Mouse (Mus musculus) heart, embryonic 10.5 days (tissue): ENCODE measurements around the gene Tbrg4. TPM values are rescaled to one million over a fixed set of nuclear protein-coding genes. Genes with fewer than 3 reads are reported as not detected.

Experiments
- DNase-seq: peaks from one replicate; pipeline ENCODE4 v3.0.0-alpha.2; 2017; ENCODE audit warnings: low spot score
- H3K27ac ChIP-seq: fragments of 300-500 bp; sonication (generic); 2 replicates; pipeline ENCODE4 v1.5.1; 2016; ENCODE audit warnings: mild to moderate bottlenecking
- H3K27me3 ChIP-seq: fragments of 300-500 bp; sonication (generic); 2 replicates; pipeline ENCODE4 v1.6.1; 2016; ENCODE audit warnings: mild to moderate bottlenecking; ENCODE audit not compliant: poor library complexity, insufficient read depth, severe bottlenecking
- H3K36me3 ChIP-seq: fragments of 300-500 bp; sonication (generic); 2 replicates; pipeline ENCODE4 v1.6.1; 2016; ENCODE audit warnings: mild to moderate bottlenecking, moderate library complexity
- H3K4me1 ChIP-seq: fragments of 300-500 bp; sonication (generic); 2 replicates; pipeline ENCODE4 v1.6.1; 2016; ENCODE audit warnings: mild to moderate bottlenecking
- H3K4me3 ChIP-seq: fragments of 300-500 bp; sonication (generic); 2 replicates; pipeline ENCODE4 v1.5.1; 2016; ENCODE audit warnings: mild to moderate bottlenecking, moderate library complexity
- H3K9me3 ChIP-seq: fragments of 300-500 bp; sonication (generic); 2 replicates; pipeline ENCODE4 v1.6.1; 2016; ENCODE audit warnings: mild to moderate bottlenecking, moderate library complexity
- WGBS: fragments of 180-500 bp; shearing (Covaris S2); methylation state at CpG from one replicate; pipeline ENCODE4 v1.1.7; 2016; 5-methylcytosine and 5-hydroxymethylcytosine counted together
- polyA plus RNA-seq: library from polyadenylated mRNA; unstranded; fragments of >200 nt; fragmentation: Nextera tagmentation; extraction: Ambion mirVana; gene quantifications from 2 replicates; pipeline ENCODE4 v1.2.1, GENCODE M21; 2016

Tbrg4 gene
- polyA plus RNA-seq, 1 experiment from 2014 or later = 72.1 TPM

DNA sequence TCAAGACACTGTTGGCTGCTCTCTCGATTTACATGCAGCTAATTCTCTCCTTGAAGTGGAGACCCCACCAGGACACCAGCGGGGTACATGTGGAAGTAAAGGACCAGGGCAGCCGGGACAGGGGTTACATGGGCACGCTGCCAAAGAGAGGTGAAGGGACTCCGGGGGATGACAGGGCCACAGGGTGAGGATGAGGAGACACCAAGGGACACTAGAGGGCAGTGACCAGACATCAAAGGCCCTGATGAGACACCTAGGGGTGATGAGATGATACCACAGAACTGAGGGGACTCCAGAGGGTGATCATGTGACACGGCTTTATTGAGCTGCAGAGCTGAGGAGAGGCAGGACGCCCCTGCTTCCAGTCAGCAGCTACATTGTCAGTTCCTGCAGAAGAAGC lies 28.3 kb downstream of the Tbrg4 start:
- Histone ChIP-seq H3K27me3 (peaks cover 31% of the 10 kb centered on the region), H3K9me3 (no peaks in the 10 kb centered on the region), H3K4me3 (no peak overlapping the region), H3K36me3 (peaks cover 63% of the 10 kb centered on the region), H3K27ac (no peak overlapping the region), H3K4me1 (peaks cover 60% of the 10 kb centered on the region)
- DNase-seq = no peak
- WGBS = 68% methylated on average over 7 of the region's 7 CpGs

DNA sequence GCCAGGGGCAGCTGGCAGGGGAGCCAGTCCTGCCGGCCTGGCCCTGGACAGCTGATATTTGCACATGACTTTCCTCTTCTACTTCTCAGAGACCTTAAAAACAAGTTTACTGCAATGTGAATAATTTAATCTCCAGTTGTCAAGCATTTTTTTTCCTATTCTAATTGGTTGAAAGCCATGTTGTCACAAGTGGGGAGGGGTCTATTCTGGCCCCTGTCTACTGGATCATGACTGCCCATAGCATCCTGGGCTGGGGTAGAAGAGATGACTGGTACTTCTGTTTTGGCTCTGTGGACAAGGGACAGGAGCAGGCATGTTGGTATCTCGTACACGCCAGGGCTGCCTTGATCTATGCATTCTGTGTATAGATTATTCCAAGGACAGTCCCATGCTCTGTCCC lies 29.3 kb downstream of the Tbrg4 start:
- no peak for DNase-seq
- no peak overlapping the region for H3K27ac ChIP-seq
- peaks cover 58% of the 10 kb centered on the region for H3K4me1 ChIP-seq
- H3K36me3 ChIP-seq = peaks cover 72% of the 10 kb centered on the region
- WGBS = 92% methylated on average over 3 of the region's 3 CpGs
- no peaks in the 10 kb centered on the region for H3K9me3 ChIP-seq
- no peak overlapping the region for H3K4me3 ChIP-seq
- peaks cover 22% of the 10 kb centered on the region for H3K27me3 ChIP-seq

DNA sequence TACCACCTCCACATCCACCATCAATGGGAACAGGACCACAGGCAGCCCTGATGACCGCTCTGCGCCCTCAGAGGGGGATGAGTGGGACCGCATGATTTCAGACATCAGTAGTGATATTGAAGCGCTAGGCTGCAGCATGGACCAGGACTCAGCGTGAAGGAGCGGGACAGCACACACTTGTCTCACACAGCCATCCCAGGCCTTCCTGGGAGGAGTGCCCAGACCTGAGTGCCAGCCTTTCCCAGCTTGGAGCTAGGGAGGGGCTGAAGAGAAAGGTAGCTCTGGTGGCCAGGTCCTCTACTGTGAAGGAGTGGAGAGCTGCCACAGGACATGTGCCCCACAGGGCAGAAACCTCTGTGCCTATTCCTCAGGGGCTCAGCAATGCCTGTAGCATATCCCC lies 29.7 kb downstream of the Tbrg4 start:
- Histone ChIP-seq H3K4me3 (no peak overlapping the region), H3K4me1 (peaks cover 58% of the 10 kb centered on the region), H3K27ac (no peak overlapping the region), H3K27me3 (peaks cover 18% of the 10 kb centered on the region), H3K9me3 (no peaks in the 10 kb centered on the region), H3K36me3 (peaks cover 76% of the 10 kb centered on the region)
- no peak for DNase-seq
- 97% methylated on average over 6 of the region's 6 CpGs for WGBS

DNA sequence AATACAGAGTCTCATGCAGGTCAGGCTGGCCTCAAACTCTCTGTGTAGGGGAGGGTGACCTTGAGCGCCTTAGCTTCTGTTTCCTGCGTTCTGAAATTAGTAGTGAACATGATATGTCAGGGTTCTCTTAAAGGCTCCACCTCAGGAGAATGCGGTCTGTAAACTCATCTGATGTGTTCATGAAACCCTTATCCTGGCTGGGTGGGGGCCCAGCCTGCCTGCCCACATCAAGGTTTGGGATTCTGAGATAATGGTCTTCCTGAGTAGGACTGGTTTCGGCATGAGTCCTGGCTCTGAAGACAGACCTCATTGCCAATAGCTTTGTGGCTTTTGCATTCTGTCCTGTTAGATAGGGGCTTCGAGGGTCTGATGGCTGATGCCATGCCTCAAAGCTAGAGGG lies 30.5 kb downstream of the Tbrg4 start:
- no peak overlapping the region for H3K27ac ChIP-seq
- 67% methylated on average over 5 of the region's 5 CpGs for WGBS
- peaks cover 61% of the 10 kb centered on the region for H3K4me1 ChIP-seq
- no peak for DNase-seq
- peaks cover 85% of the 10 kb centered on the region for H3K36me3 ChIP-seq
- H3K9me3 ChIP-seq = no peaks in the 10 kb centered on the region
- H3K27me3 ChIP-seq = peaks cover 10% of the 10 kb centered on the region
- H3K4me3 ChIP-seq = no peak overlapping the region

DNA sequence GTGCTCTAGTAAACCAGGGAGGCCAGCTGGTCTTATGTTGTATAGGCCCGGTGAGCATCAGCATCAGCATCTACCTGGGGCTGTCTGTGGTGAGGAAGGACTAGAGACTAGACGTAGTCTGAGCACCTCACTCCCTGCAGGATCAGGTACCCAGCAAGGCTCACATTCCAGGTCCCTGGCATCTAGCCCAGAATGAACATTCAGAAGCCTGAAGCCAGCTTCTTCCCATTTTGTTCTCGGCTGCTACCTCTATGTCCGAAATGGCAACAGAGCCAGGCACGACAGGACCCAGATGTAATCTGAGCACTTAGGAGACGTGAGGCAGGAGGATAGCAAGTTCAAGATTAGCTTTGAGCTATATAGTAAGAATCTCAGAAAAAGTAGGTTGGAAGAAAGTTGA lies 31.0 kb downstream of the Tbrg4 start:
- Histone ChIP-seq H3K36me3 (peaks cover 90% of the 10 kb centered on the region), H3K4me3 (no peak overlapping the region), H3K27ac (no peak overlapping the region), H3K9me3 (no peaks in the 10 kb centered on the region), H3K27me3 (peaks cover 5% of the 10 kb centered on the region; the same call in 1 of the 2 replicates), H3K4me1 (peaks cover 56% of the 10 kb centered on the region)
- no peak for DNase-seq
- WGBS = 74% methylated on average over 6 of the region's 6 CpGs

DNA sequence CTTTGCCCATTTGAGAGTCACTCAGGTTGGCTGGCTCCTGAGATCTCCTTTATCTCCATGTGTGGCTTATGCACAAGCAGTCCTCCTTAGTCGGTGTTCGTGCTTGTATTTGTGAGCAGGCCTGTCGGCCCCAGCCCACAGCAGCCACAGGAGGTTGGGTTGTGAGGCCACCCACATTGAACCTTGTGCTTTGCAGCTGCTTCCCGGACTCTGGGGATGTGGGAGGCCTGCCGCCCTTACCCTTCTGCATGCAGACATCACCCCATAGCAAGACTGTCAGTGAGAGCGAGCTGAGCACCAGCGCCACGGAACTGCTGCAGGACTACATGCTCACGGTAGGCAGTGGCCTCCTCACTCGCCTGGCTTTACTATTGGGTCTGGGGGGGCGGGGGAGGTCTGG lies 32.5 kb downstream of the Tbrg4 start:
- Histone ChIP-seq H3K27ac (no peak overlapping the region), H3K4me3 (no peak overlapping the region), H3K9me3 (no peaks in the 10 kb centered on the region), H3K27me3 (0 out of 2 replicates have a peak, but pooled peaks cover 3% of the 10 kb centered on the region), H3K4me1 (peaks cover 41% of the 10 kb centered on the region), H3K36me3 (peaks cover 97% of the 10 kb centered on the region)
- WGBS = 83% methylated on average over 11 of the region's 11 CpGs
- DNase-seq = no peak

DNA sequence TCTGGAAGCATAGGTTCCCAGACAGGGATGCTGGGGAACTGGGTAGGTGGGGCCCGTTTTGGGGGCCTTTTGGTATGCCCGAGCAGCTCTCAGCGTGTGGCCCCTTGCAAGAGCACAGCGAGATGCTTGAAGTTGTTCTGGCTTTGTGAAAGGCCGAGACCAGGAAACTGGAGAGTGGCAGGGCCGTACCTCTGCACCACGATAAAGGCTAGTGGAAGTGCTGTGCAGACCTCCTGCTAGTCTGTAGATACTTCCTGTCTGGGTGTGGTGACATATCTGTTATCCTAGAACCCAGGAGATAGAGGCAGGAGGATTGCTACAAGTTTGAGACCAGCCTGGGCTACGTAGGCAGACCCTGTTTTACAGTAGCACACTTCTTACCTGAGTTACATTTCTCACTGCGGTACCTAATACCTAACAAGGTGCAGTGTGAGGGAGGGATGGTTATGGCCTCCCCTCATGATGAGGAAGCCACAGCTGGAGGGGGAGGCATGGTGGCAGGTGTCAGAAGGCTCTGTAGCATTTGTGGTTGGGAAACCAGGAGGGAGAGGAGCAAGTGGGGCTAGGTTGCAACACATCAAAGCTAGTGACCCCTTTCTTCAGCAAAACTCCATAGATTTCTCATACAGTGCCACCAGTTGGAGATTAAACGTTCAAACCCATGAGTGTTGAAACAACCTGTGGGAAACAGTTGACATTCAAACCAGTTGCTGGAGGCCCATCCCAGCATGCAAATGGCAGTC lies 34.8 kb downstream of the Tbrg4 start:
- Histone ChIP-seq H3K36me3 (peaks cover 85% of the 10 kb centered on the region), H3K4me1 (peaks cover 42% of the 10 kb centered on the region), H3K9me3 (no peaks in the 10 kb centered on the region), H3K4me3 (no peak overlapping the region), H3K27me3 (0 out of 2 replicates have a peak, but pooled peaks cover 3% of the 10 kb centered on the region), H3K27ac (no peak overlapping the region)
- 78% methylated on average over 10 of the region's 10 CpGs for WGBS
- no peak for DNase-seq

DNA sequence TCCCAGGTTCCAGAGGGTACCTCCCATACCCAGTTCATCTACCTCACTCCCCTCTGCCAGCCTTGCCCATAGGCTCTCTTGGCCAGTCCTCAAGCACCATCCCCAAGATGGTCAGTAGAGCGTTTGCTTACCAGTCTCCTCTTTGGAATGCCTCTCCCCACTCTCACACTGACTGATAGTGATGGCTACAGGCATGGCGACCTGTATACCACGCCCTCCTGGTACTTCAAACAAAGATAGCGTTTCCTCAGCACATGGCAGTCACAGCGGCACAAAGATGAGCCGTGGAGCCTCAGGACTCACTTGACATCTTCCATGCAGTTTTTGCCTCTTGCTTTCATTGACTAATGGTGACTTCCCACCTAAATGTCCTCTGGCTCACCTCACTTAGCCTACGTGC lies 36.0 kb downstream of the Tbrg4 start:
- Histone ChIP-seq H3K27me3 (0 out of 2 replicates have a peak, but pooled peaks cover 3% of the 10 kb centered on the region), H3K4me1 (peaks cover 38% of the 10 kb centered on the region), H3K36me3 (peaks cover 84% of the 10 kb centered on the region), H3K4me3 (no peak overlapping the region), H3K27ac (no peak overlapping the region), H3K9me3 (no peaks in the 10 kb centered on the region)
- WGBS = 78% methylated on average over 7 of the region's 7 CpGs
- no peak for DNase-seq

DNA sequence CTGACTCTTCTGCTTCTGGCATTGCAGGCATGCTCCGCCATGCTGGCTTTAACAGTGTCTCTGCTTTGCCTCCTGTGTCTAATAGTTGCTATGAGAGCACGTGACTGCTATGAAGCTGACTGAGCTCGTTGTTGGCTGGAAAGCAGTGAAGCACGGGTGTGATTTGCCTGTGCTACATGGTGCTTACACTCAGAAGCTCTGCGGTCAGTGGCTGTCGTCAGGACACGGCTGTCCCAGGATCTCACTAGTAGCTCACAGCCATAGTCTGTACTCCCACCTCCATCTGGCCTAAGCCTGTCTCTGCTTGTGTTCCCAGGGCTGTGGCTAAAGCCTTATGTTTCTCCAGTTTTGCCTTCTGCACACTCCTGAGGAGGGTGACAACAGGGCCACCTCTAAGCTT lies 37.6 kb downstream of the Tbrg4 start:
- Histone ChIP-seq H3K27me3 (0 out of 2 replicates have a peak, but pooled peaks cover under 1% of the 10 kb centered on the region), H3K9me3 (no peaks in the 10 kb centered on the region), H3K27ac (no peak overlapping the region), H3K4me3 (no peak overlapping the region), H3K4me1 (peaks cover 24% of the 10 kb centered on the region), H3K36me3 (peaks cover 76% of the 10 kb centered on the region)
- 95% methylated on average over 7 of the region's 7 CpGs for WGBS
- no peak for DNase-seq

DNA sequence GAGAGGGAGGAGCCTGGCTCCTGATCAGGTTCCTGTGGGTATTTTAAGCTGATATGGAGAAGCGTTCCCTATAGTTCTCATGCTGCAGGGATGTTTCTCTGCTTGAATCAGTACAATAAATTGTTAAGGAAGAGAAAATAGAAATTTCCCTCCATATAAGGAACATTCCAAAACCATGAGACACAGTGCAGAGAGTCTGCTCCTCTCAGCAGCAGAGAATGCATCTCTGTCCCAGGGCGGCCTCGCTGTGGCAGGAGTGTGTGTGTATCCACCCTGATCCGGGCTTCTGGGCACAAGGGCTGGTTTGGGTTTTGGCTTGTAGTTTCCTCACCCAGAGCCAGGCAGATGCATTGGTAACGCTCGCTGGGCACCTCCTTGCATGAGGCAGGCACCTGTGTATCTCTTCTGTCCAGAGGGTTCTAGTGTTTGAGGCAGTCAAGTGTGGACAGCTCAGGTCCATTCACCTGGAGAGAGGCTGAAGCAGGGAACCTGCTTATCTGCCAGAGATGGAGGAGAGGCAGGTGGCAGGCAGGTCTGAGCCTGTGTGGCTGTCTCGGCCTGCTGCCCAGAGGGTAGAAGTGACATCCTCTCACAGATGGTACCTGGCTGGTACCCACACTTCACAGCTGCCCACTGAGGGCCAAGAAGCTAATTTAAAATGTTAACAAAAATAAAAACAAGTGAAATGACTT lies 38.5 kb downstream of the Tbrg4 start:
- WGBS = 85% methylated on average over 7 of the region's 7 CpGs
- H3K27ac ChIP-seq = no peak overlapping the region

DNA sequence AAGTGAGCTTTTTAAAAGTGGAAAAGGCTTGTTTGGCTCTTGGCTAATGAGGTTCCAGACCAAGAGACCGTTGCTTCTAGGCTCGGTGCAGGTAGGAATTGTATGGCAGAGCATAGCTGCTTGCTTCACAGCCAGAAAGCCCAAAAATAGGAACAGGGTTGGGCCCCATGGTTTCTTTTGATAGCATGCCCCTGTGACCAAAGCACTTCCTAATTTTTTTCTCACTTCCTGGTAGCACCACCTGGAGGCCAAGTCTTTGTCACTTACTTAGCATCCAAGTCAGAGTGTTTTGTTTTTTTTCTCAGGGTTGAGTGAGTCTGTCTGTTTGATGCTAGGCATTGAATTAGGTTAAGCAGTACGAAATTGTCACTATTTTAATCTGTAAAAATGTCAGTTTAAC lies 39.2 kb downstream of the Tbrg4 start:
- no peaks in the 10 kb centered on the region for H3K27me3 ChIP-seq
- no peak overlapping the region for H3K27ac ChIP-seq
- WGBS = 76% methylated on average over 3 of the region's 3 CpGs
- H3K36me3 ChIP-seq = peaks cover 66% of the 10 kb centered on the region
- H3K4me3 ChIP-seq = no peak overlapping the region
- H3K4me1 ChIP-seq = peaks cover 24% of the 10 kb centered on the region
- no peak for DNase-seq
- no peaks in the 10 kb centered on the region for H3K9me3 ChIP-seq

More for the DNA sequence above, 38.5 kb downstream of the Tbrg4 start:
- H3K36me3 ChIP-seq = peaks cover 73% of the 10 kb centered on the region
- H3K4me1 ChIP-seq = peaks cover 24% of the 10 kb centered on the region
- no peaks in the 10 kb centered on the region for H3K27me3 ChIP-seq
- H3K4me3 ChIP-seq = no peak overlapping the region
- H3K9me3 ChIP-seq = no peaks in the 10 kb centered on the region
- no peak for DNase-seq

DNA sequence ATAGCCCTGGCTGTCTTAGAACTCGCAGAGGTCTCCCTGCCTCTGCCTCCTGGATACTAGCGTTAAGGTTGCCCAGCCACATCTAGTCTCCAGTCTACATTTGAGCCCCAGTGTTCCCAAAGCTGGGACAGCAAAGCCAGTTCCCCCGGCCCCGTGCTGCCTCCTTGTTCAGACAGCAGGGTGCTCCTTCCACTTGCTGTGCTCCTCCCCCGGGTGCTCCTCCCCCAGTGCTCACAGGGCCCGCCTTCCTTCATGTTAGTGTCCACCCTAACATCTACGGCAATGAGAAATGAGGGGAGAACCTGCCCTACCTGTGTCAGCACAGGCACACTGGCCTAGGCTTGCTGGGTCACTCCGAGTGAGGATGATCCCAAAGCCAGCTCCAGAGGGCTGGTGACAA lies 40.1 kb downstream of the Tbrg4 start:
- Histone ChIP-seq H3K4me1 (peaks cover 20% of the 10 kb centered on the region), H3K9me3 (no peaks in the 10 kb centered on the region), H3K4me3 (no peak overlapping the region), H3K27ac (no peak overlapping the region), H3K27me3 (no peaks in the 10 kb centered on the region), H3K36me3 (peaks cover 57% of the 10 kb centered on the region)
- DNase-seq = no peak
- WGBS = 92% methylated on average over 8 of the region's 8 CpGs

DNA sequence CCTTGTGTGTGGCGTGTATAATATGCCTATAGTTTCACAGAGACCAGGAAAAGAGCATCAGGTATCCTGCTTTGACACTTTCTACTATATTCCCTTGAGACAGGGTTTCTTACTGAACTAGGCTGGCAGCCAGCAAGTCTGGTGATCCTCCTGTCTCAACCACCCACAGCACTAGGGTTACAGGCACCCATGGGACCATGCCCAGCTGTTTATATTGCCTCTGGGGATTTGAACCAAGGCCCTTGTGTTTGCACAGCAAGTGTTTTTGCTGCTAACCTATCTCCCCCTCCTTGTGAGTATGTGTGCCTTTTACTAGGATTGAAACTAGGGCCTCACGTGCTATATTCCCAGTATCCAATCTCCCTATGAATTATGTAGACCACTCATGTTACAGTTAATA lies 44.3 kb downstream of the Tbrg4 start:
- no peak for DNase-seq
- Histone ChIP-seq H3K36me3 (peaks cover 34% of the 10 kb centered on the region), H3K4me3 (no peak overlapping the region), H3K27me3 (no peaks in the 10 kb centered on the region), H3K9me3 (no peaks in the 10 kb centered on the region), H3K4me1 (peaks cover 14% of the 10 kb centered on the region), H3K27ac (no peak overlapping the region)
- WGBS = 98% methylated on average over 2 of the region's 2 CpGs
